Mouse (Mus musculus) frontal cortex, adult (tissue): Measurements from ENCODE around the gene Rab19.
"Not testable (repeated sequence)": the region's sequence is repeated elsewhere in the genome, so short reads cannot be mapped to it uniquely, and the experiment has no call there.

Experiments used
- ATAC-seq: cut with Nextera tagmentation; 2 replicates; pipeline ENCODE4 v1.9.2; 2017; ENCODE audit warnings: mild to moderate bottlenecking, moderate library complexity, mixed read lengths; ENCODE audit not compliant: low TSS enrichment

Rab19 gene

DNA sequence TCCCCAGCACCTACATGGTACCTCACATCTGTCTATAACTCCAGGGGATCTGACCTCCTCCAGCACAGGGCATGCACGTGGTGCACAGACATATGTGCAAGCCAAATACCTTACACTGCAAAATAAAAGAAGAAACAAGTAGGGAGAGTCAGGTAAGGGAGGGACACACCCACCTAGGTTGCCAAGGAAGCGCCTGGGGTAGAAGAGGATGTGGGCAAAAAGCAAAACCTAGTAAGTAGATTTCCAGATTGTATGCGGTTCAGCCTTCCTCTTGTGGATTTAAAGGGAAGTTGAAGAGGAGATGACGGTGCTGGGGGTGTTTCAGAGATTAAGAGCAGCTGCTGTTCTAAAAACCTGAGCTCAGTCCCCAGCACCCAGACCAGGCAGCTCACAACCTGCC is 1.8 kb upstream of the Rab19 start:
- no peak for ATAC-seq

DNA sequence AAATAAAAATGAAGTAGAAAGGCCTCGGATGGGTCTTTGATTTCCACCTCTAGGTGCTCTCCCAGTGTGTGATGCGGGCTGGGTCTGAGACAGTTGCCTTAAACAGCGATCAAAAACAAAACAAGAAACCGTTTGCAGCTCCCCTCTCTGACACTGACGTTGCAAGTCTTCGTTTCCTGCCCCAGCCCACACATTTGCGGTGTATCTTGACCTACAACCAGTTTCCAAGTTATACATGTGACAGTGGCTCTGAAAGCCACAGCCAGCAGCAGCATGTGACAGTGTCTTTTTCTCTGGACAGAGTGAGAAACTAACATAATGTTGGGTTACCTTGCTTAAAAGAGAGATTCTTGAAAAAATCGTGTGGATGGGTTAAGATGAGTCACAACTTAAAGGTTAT is 1.2 kb upstream of the Rab19 start:
- ATAC-seq: no peak

DNA sequence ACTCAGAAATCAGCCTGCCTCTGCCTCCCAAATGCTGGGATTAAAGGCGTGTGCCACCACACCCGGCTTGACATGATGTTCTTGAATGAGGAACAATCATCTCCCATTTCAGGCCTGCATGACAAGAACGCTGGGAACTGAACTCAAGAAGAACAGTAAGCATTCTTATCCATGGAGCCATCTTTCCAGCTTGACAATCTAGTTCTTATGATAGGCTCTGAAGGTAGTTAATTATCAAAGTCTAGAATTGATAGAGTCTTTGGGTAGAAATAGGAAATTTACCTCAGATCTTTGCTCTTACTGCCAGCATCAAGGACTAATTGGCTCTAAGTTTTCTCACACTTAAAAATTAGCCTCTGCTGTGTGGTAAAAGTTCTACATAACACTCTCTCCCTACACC is 699 bp upstream of the Rab19 start:
- no peak for ATAC-seq

DNA sequence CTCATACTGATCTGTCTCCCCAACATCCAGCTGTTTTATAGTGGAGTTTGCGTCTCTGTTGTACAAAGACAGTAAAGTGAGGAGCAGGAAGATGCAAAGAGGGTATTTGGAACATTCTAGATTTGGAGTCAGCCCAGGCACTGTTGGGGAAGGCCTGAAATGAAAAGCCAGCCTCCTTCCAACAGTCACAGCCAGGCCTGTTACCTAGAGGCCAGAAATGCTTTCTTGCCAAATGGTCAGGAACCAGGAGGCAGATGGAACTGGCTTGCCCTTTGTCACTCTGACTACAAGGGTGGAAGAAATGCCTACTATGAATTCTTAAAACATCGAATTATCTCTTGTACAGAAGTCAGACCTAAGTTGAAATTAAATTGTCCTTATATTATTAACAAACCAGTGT is 9.0 kb downstream of the Rab19 start:
- no peak for ATAC-seq

DNA sequence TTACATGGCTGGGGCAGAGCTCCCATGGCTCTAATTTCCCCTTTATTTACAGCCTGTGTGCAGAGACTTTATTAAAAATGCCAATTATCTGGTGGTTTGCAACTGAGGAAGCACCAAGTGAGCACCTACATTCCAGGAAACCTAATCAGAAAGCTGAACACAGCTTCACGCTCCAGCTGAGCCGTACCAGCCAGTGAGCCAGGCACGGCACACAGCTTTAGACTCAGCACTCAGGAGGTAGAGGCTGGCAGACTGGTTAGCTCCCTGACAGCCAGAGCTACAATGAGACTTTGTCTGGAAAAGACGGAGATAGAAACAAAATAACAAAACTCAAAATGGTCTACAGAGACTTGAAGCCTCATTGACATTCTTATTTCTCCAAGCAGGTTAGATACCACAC is 14.5 kb downstream of the Rab19 start:
- ATAC-seq: no peak

DNA sequence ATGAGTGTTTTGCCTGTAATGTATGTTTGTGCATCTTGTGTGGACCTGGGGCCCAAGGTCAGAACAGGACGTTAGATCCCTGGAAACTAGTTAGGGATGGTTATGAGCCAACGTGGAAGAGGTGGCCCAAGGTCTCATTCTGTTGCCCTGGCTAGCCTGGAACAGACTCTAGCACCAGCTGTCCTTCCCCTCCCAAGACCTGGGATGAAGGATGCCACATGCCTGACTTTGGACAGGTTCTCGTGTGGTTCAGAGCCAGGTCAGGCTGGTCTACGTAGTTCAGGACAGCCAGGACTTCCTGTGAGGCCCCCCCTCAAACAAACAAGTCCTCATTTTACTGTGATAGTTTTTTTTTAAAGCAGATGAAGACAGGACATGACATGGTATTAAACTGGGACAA is 14.9 kb downstream of the Rab19 start:
- no peak for ATAC-seq

DNA sequence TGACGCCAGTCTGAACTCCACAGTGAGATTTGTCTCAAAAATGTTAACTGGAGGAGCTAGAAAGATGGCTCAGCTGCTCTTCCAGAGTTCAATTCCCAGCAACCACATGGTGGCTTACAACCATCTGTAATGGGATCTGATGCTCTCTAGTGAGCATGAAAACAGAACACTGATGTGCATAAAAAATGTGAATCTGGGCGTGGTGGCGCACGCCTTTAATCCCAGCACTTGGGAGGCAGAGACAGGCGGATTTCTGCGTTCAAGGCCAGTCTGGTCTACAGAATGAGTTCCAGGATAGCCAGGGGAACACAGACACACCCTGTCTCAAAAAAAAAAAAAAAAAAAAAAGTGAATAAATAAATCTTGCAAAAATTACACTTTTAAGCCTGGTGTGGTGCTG is 16.1 kb downstream of the Rab19 start:
- no peak for ATAC-seq

DNA sequence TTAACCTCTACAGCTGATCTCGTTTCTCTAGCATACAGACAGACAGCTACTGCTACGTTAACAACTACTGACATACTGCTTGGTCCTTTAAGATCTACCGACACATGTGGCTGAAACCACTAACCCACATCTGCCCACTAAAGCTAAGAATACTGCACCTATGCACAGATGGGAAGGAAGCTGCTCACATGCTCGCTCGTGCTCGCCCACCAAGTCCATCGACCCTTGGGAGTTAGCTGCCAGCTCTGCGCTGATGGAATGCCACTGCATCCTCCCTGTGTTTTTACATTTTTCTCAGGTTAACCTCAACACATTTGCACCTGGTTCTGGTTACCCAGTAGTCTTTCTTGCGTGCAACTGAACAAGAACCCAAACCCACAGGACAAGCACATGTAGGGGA is 17.4 kb downstream of the Rab19 start:
- no peak for ATAC-seq

DNA sequence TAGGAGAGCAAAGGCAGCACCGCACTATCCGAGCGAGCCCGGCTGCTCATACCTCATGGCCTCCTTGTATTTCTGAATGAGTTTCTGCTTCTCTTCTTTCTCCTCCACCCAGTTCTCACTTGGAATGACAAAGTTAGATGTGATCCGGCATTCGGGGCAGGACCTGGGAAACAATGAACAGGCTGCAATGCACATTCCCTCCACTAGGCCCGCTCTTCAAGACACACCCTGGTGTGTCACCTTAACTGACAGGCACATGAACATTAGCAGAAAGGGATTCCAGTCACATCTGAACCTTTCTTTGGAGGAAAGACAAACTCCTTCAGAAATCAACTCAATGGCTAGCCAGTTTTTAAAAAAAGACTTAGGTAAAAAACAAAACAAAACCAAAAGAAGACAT is 19.4 kb downstream of the Rab19 start:
- no peak for ATAC-seq

DNA sequence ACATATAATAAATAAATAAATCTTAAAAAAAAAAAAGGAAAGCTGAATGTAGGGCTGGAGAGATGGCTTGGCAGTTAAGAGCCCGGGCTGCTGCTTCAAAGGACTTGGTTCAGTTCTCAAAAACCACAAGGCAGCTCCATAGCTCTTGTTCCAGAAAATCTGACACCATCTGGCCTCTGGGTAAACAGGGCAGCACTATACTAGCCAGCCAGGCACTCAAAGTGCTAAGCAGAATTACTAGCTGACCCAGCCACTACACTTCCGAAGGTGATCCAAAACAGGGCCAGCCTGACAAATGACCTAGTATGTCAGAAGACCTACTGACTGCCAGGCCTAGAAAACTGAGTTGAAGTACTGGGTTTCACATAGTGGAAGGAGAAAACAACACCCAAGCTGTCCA is 22.2 kb downstream of the Rab19 start:
- ATAC-seq: no peak

DNA sequence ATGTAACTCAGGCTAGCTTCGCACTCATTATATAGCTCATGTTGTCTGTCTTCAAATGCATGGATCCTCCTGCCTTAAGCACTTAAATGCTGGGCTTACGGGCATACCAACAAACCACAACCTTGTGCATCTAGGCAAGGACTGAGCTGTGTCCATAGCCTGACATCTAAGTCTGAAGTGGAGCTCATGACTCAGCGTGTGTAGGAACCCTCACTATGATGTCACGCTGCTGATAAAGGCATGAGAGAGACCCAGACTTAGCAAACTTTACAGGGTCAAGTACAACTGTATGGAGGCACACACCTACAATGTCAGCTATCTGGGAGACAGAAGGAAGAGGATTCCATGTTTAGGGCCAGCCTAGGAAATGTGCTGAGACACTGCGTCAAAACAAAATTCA is 25.5 kb downstream of the Rab19 start:
- ATAC-seq: 0 out of 2 replicates have a peak, but pooled peaks have one; percentile 33

DNA sequence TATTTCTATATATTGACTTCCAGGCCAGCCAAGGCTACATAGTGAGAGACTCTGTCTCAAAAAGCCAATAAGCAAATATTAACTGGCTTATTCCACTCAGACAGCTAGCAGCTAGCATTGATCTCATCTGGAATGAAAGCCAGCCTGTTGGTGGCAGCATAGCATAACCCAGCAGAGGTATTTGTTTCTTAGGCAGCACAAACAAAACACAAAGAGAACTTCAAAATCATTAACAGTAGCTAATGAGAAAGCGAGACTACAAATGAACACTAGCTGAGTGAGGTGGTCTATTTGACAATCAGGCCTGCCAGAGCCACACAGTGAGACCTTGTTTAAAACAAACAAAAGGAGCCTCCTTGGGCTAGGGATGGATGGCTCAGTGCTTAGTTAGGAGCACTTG is 33.1 kb downstream of the Rab19 start:
- ATAC-seq: no peak

DNA sequence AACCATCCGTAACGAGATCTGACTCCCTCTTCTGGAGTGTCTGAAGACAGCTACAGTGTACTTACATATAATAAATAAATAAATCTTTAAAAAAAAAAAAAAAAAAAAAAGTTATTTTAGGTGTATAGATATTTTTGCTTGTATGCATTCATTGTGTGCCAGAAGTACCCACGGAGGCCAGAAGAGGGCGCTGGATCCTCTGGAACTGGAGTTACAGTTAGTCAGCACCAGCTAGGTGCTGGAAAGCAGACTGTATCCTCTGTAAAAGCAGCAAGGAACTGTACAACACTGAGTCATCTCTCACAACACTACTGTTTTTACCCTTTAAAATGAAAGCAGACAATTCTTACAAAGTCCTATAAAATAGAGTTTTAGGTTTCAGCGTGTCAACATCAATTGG is 34.8 kb downstream of the Rab19 start:
- ATAC-seq: peak; percentile 28

DNA sequence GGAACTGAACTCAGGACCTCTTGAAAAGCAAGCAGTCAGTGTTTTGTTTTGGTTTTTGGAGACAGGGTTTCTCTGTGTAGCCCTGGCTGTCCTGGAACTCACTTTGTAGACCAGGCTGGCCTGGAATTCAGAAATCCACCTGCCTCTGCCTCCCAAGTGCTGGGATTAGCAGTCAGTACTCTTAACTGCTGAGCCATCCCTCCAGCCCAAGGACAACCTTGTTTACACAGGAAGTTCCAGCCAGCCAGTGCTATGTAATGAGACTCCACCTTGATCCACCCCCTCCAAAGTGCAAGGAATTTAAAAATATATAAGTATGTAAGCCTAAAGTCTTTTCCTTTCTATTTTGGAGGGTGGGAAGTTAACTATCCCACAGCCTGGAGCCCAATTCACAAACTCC is 35.7 kb downstream of the Rab19 start:
- ATAC-seq: not testable (repeated sequence)

DNA sequence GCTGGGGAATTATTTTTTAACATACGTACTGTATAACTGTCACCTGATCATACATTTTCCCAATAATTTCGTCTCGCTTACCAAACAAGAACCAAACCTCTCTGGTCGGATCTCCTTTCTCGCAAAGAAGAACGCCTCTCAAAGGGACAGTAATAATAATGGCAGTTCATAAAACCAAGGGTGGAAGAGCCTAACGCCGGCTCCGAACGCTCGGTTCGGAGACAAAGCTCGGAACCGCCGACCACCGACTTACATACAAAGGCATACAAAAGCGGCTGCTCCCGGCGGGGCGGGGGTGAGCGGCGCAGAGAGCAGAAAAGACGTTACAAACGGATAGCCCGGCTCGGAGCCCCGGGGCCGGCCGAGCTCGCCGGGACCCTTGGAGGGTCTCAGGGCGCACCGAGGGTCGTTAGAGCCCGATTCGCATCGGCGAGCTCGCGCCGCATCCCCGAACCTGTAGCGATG is 38.4 kb downstream of the Rab19 start:
- 0 out of 2 replicates have a peak, but pooled peaks have one; percentile 2 for ATAC-seq

DNA sequence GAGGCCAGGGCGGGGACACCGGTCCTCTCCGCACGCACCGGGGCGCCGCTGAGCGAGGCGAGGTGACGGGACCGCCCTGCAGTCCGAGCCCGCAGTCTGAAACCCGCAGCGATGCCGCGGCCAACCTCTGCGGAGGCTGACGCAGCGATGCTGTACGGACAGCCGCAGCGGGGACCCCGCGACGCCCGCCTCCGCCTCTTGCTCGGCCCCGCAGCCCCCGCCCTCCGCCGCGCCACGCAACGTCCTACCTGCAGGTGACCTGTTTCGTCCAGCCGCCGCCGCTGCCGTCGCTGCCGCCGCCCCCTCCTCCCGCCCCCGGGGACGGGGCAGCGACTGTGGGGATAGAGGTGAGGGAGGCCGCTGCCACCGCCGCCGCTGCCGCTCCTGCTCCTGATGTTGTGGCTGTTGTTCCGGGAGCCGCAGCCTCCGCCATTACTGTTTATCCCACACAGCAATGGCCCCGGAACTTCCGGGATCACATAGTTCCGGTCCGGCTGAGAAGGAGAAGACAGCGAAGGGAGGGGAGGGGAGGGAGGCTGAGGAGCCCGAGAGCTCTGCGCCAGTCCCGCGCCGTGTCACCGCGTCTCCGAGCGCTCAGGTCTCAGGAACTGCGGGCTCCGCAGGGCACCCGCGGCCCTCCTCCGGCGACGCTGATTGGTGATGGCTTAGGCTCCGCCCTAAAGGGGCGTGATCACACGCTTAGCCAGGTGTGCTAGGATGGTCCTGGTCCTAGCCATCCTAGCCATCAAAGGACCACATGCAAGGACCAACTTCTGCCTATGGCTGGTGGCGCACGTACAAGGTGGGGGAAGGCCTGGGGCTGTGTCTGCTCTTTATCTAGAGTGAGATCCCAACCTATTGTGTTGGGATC is 39.1 kb downstream of the Rab19 start, which contains the start of gene Mkrn1:
Mkrn1 (minus strand) TSS at position 612 of the 871 bp plus-strand sequence.
- ATAC-seq: peak; percentile 90

DNA sequence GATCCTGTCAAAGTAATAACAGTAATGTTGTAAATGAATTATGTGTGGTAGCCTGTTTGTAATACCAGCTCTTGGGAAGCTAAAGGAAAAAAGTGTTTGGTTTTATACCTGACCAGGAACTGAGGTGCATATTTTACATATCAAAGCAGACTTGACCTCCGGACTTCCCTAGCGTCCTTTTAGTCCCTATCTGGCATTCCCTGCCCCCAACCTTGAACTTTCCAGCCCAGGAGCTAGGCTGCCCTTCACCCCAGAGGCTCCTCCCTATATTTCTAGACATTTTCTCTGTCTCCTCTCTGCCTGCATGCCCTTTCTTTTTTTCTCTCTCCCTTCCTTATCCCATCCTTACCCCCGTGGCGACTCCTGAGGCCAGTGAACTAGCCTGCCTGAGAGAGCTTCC is 39.9 kb downstream of the Rab19 start:
- ATAC-seq: no peak

DNA sequence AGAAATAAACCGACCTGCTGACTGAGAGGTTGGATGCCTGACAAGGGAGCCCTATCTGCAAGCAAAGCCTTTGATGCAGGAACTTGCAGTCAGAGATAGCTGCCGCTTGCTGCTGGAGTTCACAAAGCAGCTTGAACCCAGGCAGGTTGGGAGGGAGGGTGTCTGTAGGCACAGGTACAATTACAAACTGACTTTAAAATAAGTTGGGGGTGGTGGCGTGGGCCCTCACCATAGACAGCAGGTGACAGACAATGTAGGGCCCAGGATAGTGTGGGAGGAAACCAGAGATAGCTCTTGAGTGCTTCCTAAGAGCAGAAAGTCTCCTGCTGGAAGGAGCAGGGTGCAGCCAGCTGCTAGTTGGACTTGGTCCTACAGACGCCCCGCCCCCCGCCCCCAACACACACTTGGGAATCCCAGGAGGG is 42.2 kb downstream of the Rab19 start:
- ATAC-seq: 0 out of 2 replicates have a peak, but pooled peaks have one; percentile 18

DNA sequence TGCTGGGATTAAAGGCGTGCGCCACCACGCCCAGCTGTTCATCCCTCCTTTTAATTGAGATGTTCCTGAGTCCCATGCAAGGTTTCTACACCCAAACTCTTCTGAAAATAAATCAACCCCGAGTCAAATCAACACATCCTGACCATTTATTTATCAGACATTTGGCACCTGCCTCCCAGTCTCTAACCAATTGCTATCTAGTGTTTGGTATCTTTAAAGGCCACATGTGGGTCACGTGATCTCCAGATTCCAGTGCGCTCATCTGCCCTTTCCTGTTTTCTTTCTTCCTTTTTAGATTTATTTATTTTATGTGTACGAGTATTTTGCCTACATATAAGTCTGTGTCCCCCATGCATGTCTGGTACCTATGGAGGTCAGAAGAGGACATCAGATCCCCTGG is 42.7 kb downstream of the Rab19 start:
- ATAC-seq: no peak

DNA sequence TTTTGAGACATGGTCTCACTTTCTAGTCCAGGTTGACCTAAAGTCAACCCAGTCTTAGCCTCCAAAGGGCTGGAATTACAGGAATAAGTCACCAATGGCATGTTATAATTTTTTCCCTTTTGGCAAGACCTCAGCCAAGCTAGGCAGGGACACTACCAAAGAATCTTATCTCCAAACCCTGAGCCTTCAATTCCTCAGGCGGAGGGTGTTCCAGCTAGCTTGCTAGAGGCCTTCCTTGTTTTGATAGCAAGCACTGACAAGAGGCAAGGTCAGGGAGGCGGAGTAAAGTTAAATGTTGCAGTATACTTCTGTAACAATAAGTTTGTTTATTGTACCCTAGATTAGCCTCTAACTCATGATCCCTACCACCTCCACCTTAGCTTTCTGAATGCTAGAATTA is 44.2 kb downstream of the Rab19 start:
- ATAC-seq: no peak

DNA sequence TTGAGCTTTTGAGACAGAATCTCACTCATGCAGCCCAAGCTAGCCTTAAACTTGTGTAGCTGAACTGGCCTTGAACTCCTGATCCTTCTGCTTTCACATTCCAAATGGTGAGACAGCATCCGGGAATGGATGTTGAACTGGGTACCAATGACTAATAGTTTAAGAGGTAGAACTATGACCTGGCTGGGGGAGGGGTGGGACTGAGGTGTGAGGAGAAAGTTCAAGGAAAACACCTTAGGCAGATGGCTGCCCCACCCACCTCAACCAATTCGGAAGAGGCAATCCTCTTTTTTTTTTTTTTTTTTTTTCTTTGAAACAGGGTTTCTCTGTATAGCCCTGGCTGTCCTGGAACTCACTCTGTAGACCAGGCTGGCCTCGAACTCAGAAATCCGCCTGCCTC is 45.8 kb downstream of the Rab19 start:
- no peak for ATAC-seq

DNA sequence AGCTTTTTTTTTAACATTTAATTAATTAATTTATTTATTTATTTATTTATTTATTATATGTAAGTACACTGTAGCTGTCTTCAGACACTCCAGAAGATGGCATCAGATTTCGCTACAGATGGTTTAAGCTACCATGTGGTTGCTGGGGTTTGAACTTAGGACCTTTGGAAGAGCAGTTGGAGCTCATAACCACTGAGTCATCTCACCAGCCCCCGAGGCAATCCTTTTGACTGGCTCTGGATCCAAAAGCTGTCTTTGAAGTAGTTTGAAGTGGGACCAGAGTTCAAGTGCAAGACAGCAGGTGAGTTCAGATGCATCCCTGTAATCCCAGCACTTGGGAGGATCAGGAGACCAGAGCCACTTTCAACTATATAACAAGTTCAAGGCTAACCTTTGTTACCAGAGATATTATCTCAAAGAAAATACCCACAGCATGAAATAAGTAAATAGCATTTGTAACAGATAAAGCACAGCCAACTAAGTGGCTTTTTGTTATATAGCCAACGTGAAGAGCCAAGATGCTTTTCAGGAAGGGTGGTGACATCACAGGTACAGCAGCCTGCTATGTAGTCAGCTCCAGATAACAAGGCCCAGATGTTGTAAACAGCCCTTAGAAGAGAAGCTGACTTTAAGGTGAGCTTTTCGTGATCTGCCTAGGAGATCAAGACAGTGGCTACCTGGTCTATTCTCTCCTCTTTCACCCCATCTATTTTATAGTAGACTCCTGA is 46.5 kb downstream of the Rab19 start:
- ATAC-seq: no peak
